Mouse (Mus musculus) T-cell, adult 2 months (primary cell): ENCODE measurements around the gene Ghitm.

ENCODE experiments used
- DNase-seq: peaks from one replicate; pipeline ENCODE4 v3.0.0; 2022; ENCODE audit warnings: low spot score

Gene Ghitm

GRCm38 (mm10) chr14:37102484-37102883 is 32.6 kb downstream of the Ghitm start:
- no peak for DNase-seq

- no peak for DNase-seq
These were observed 33.5 kb downstream of the Ghitm start for GRCm38 (mm10) chr14:37101531-37101930.

- no peak for DNase-seq
These were observed 37.0 kb downstream of the Ghitm start, which contains the start of gene Cdhr1 for GRCm38 (mm10) chr14:37097956-37098530. Gene Cdhr1 (minus strand): TSS chr14:37098347.

GRCm38 (mm10) chr14:37095556-37095955 is 39.5 kb downstream of the Ghitm start:
- DNase-seq: no peak

GRCm38 (mm10) chr14:37094436-37094835 is 40.6 kb downstream of the Ghitm start:
- no peak for DNase-seq

- no peak for DNase-seq
These were observed 51.3 kb downstream of the Ghitm start for GRCm38 (mm10) chr14:37083755-37084154.

- no peak for DNase-seq
These were observed 54.3 kb downstream of the Ghitm start for GRCm38 (mm10) chr14:37080724-37081123.
